Mouse (Mus musculus) hindbrain, postnatal 0 days (tissue): ENCODE measurements around the gene Cmc2. TPM values are rescaled to one million over a fixed set of nuclear protein-coding genes. Genes with fewer than 3 reads are reported as not detected.
A peak's percentile ranks its signal among the peaks of the same experiment; 100 is the strongest.

ENCODE experiments used
- ATAC-seq: fragments of 200-750 bp; cut with Nextera tagmentation; 2 replicates; pipeline ENCODE4 v1.8.0; 2017; ENCODE audit warnings: mild to moderate bottlenecking, moderate TSS enrichment, moderate library complexity
- DNase-seq: peaks from one replicate; pipeline ENCODE4 v3.0.0-alpha.2; 2015; ENCODE audit warnings: low spot score
- H3K27ac ChIP-seq: fragments of 300-500 bp; sonication (generic); 2 replicates; pipeline ENCODE4 v1.5.1; 2014; ENCODE audit warnings: mild to moderate bottlenecking
- H3K27me3 ChIP-seq: fragments of 300-500 bp; sonication (generic); 2 replicates; pipeline ENCODE4 v1.6.1; 2014; ENCODE audit warnings: low read length, mixed read lengths; ENCODE audit not compliant: insufficient read depth
- H3K36me3 ChIP-seq: fragments of 300-500 bp; sonication (generic); 2 replicates; pipeline ENCODE4 v1.6.1; 2014; ENCODE audit warnings: low read length, mixed read lengths; ENCODE audit not compliant: insufficient read depth
- H3K4me1 ChIP-seq: fragments of 300-500 bp; sonication (generic); 2 replicates; pipeline ENCODE4 v1.6.1; 2014; ENCODE audit warnings: antibody characterized with exemption, low read length, mixed read lengths; ENCODE audit not compliant: insufficient read depth
- H3K4me2 ChIP-seq: fragments of 300-500 bp; sonication (generic); 2 replicates; pipeline ENCODE4 v1.6.1; 2014; ENCODE audit warnings: low read depth, mild to moderate bottlenecking, low read length, moderate library complexity, mixed read lengths
- H3K4me3 ChIP-seq: fragments of 300-500 bp; sonication (generic); 2 replicates; pipeline ENCODE4 v1.5.1; 2014; ENCODE audit warnings: low read length
- H3K9ac ChIP-seq: fragments of 300-500 bp; sonication (generic); replicated peaks from 2 replicates; pipeline ENCODE4 v1.6.1; 2014; ENCODE audit warnings: mild to moderate bottlenecking, low read length, moderate library complexity, mixed read lengths
- H3K9me3 ChIP-seq: fragments of 300-500 bp; sonication (generic); 2 replicates; pipeline ENCODE4 v1.6.1; 2016; ENCODE audit warnings: low read length, mixed read lengths
- CTCF ChIP-seq: IDR thresholded peaks from 2 replicates; pipeline ENCODE4 v1.5.1; 2016; ENCODE audit warnings: antibody characterized with exemption, control low read depth, low read depth
- WGBS: fragments of 180-500 bp; shearing (Covaris S2); extraction: QIAGEN DNeasy Blood & Tissue Kit; methylation state at CpG from one replicate; pipeline ENCODE4 v1.1.7; 2014; 5-methylcytosine and 5-hydroxymethylcytosine counted together
- polyA plus RNA-seq: library from polyadenylated mRNA; unstranded; fragments of >200 nt; fragmentation: Nextera tagmentation; extraction: Ambion mirVana; gene quantifications from 2 replicates; pipeline ENCODE4 v1.2.1, GENCODE M21; 2015
- total RNA-seq: library from RNA; depleted of rRNA; stranded (reverse); fragments of >200 nt; gene quantifications from 2 replicates; pipeline ENCODE4 v1.2.3, GENCODE M21; 2014

Cmc2 gene
- total and polyA plus RNA-seq, 2 experiments from 2014 or later: 16.8 to 36.3 TPM

- no peaks in the 10 kb centered on the region for H3K36me3 ChIP-seq
Measured at GRCm38 (mm10) chr8:116872761-116873342, 48.4 kb downstream of the Cmc2 start.

GRCm38 (mm10) chr8:116868699-116869098 is 52.6 kb downstream of the Cmc2 start:
- Histone ChIP-seq H3K4me2 (no peak overlapping the region), H3K9me3 (no peaks in the 10 kb centered on the region), H3K4me3 (no peak overlapping the region), H3K4me1 (no peaks in the 10 kb centered on the region), H3K27ac (no peak overlapping the region), H3K9ac (no peak overlapping the region), H3K36me3 (no peaks in the 10 kb centered on the region), H3K27me3 (no peaks in the 10 kb centered on the region)
- TF ChIP-seq CTCF: peak; percentile 85
- DNase-seq (peak; percentile 75), ATAC-seq (peak; percentile 80)
- 24% methylated on average over 4 of the region's 4 CpGs for WGBS

More at GRCm38 (mm10) chr8:116872761-116873342, 48.4 kb downstream of the Cmc2 start:
- Histone ChIP-seq H3K27ac (no peak overlapping the region), H3K4me1 (no peaks in the 10 kb centered on the region), H3K4me2 (no peak overlapping the region), H3K4me3 (no peak overlapping the region), H3K9ac (no peak overlapping the region), H3K27me3 (no peaks in the 10 kb centered on the region), H3K9me3 (no peaks in the 10 kb centered on the region)
- DNase-seq: peak; percentile 31
- no peak for ATAC-seq
- peak; percentile 51 for TF ChIP-seq CTCF
- WGBS: 83% methylated on average over 2 of the region's 2 CpGs

- Histone ChIP-seq H3K9me3 (no peaks in the 10 kb centered on the region), H3K27me3 (no peaks in the 10 kb centered on the region), H3K9ac (no peak overlapping the region), H3K27ac (no peak overlapping the region), H3K36me3 (no peaks in the 10 kb centered on the region), H3K4me3 (no peak overlapping the region), H3K4me2 (no peak overlapping the region), H3K4me1 (no peaks in the 10 kb centered on the region)
- ATAC-seq (no peak), DNase-seq (no peak)
- no peak for TF ChIP-seq CTCF
- WGBS: 65% methylated on average over 9 of the region's 9 CpGs
Measured at GRCm38 (mm10) chr8:116867321-116867720, 53.9 kb downstream of the Cmc2 start.

GRCm38 (mm10) chr8:116866118-116866903 is 54.9 kb downstream of the Cmc2 start:
- Histone ChIP-seq H3K4me1 (no peaks in the 10 kb centered on the region), H3K9ac (no peak overlapping the region), H3K4me3 (no peak overlapping the region), H3K36me3 (no peaks in the 10 kb centered on the region), H3K27me3 (no peaks in the 10 kb centered on the region), H3K4me2 (no peak overlapping the region), H3K9me3 (no peaks in the 10 kb centered on the region), H3K27ac (no peak overlapping the region)
- WGBS: 65% methylated on average over 13 of the region's 13 CpGs
- DNase-seq: peak; percentile 37
- peak; percentile 75 for TF ChIP-seq CTCF
- no peak for ATAC-seq

GRCm38 (mm10) chr8:116864514-116864913 is 56.7 kb downstream of the Cmc2 start:
- no peaks in the 10 kb centered on the region for H3K27me3 ChIP-seq
- no peak overlapping the region for H3K27ac ChIP-seq
- H3K4me1 ChIP-seq: no peaks in the 10 kb centered on the region
- WGBS: 75% methylated on average over 3 of the region's 3 CpGs
- no peak for TF ChIP-seq CTCF
- no peak overlapping the region for H3K4me3 ChIP-seq
- H3K9me3 ChIP-seq: no peaks in the 10 kb centered on the region
- no peak overlapping the region for H3K4me2 ChIP-seq
- no peaks in the 10 kb centered on the region for H3K36me3 ChIP-seq
- ATAC-seq (no peak), DNase-seq (no peak)
- no peak overlapping the region for H3K9ac ChIP-seq

GRCm38 (mm10) chr8:116864022-116864387 is 57.2 kb downstream of the Cmc2 start:
- ATAC-seq: no peak
- 0 out of 2 replicates have a peak, but pooled peaks have one; percentile 14 for TF ChIP-seq CTCF
- H3K36me3 ChIP-seq: no peaks in the 10 kb centered on the region
- no peak overlapping the region for H3K4me3 ChIP-seq
- H3K27ac ChIP-seq: no peak overlapping the region
- no peak for DNase-seq
- no peak overlapping the region for H3K9ac ChIP-seq
- no peak overlapping the region for H3K4me2 ChIP-seq
- no peaks in the 10 kb centered on the region for H3K9me3 ChIP-seq
- no peaks in the 10 kb centered on the region for H3K27me3 ChIP-seq
- 56% methylated on average over 9 of the region's 9 CpGs for WGBS
- H3K4me1 ChIP-seq: no peaks in the 10 kb centered on the region
